ENCODE assay signal across 18 mouse cellular contexts in the genomic region with DNA sequence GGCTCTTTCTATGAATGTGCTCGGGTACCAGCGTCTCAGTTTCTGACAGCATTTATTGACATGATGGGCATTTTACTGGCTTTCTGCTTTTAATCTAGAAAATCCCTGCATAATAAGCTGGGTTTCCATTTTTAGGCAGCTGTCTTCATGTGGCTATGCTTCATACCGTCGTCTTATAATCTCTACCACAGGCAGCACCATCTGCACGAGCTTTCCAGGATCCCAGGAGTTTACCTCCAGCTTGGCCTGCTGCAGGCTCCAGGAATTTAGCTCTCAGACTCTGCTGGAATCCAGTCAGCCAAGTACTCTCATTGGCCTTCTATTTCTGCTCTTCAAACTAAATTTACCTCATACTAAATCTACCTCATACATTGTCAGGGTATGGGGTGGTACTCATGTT.
"Had no signal": no experiment of that assay in that cellular context is flagged by ENCODE, and none has a peak within 500 bp of the region (broad histone marks: within the 10 kb centered on the region; RNA-seq: fewer than 3 reads in every experiment).

No protein-coding gene starts in this region.

- H3K36me3 ChIP-seq: lung, embryonic 15.5 days; midbrain, embryonic 13.5 days; neural tube, embryonic 12.5 days; stomach, embryonic 15.5 days had no signal

- H3K4me1 ChIP-seq: lung, embryonic 15.5 days; megakaryocyte, embryonic 14.5 days; midbrain, embryonic 13.5 days; neural tube, embryonic 12.5 days; stomach, embryonic 15.5 days had no signal

- H3K27me3 ChIP-seq: lung, embryonic 15.5 days; megakaryocyte, embryonic 14.5 days; midbrain, embryonic 13.5 days; neural tube, embryonic 12.5 days; stomach, embryonic 15.5 days had no signal

- H3K4me3 ChIP-seq: lung, embryonic 15.5 days; megakaryocyte, embryonic 14.5 days; midbrain, embryonic 13.5 days; neural tube, embryonic 12.5 days; stomach, embryonic 15.5 days had no signal

- H3K27ac ChIP-seq: lung, embryonic 15.5 days; macrophage; midbrain, embryonic 13.5 days; neural tube, embryonic 12.5 days; stomach, embryonic 15.5 days; stomach, postnatal 0 days had no signal

- H3K9me3 ChIP-seq: lung, embryonic 15.5 days; midbrain, embryonic 13.5 days; neural tube, embryonic 12.5 days; stomach, embryonic 15.5 days had no signal

- ATAC-seq: liver, postnatal 0 days; lung, postnatal 0 days; midbrain, embryonic 13.5 days; midbrain, embryonic 16.5 days had no signal

- H3K9ac ChIP-seq: liver, postnatal 0 days; lung, embryonic 15.5 days; midbrain, embryonic 13.5 days; neural tube, embryonic 12.5 days; stomach, embryonic 15.5 days had no signal

- H3K4me2 ChIP-seq: lung, embryonic 15.5 days; midbrain, embryonic 11.5 days; midbrain, embryonic 13.5 days; neural tube, embryonic 12.5 days; stomach, embryonic 15.5 days had no signal

- DNase-seq: liver, postnatal 0 days; lung, adult 2 months; lung, postnatal 14 days; lung, postnatal 36 days; right cerebral cortex, postnatal 14 days; thymus, adult 2 months; thymus, postnatal 25 days; thymus, postnatal 4 days had no signal
